Mouse (Mus musculus) stomach, embryonic 14.5 days (tissue): ENCODE data around the gene Ncaph2. TPM values are rescaled to one million over a fixed set of nuclear protein-coding genes. Genes with fewer than 3 reads are reported as not detected.

Source experiments
- microRNA-seq: library from miRNA; unstranded; fragments of <30 nt; microRNA quantifications from one replicate; pipeline ENCODE4, GENCODE M21; 2016
- polyA plus RNA-seq: library from polyadenylated mRNA; unstranded; fragments of >200 nt; fragmentation: Nextera tagmentation; extraction: Ambion mirVana; gene quantifications from 2 replicates; pipeline ENCODE4 v1.2.1, GENCODE M21; 2014

Ncaph2 gene
- polyA plus RNA-seq, 1 experiment from 2014 or later: 159 TPM

Small RNA genes within 50 kb of the gene (microRNA-seq; reads per million reads assigned to microRNA genes)
- gene Mir6959: 0.78 reads per million

Other genes starting within 250 kb of the Ncaph2 start
- gene Tubgcp6, start 232.6 kb upstream of the Ncaph2 start, polyA plus RNA-seq: 17.2 and 20.7 TPM in 2 replicates
- 15.0 and 19.6 TPM in 2 replicates for gene Hdac10, start 227.0 kb upstream of the Ncaph2 start, polyA plus RNA-seq
- 4.4 and 5.2 TPM in 2 replicates for gene Mapk12, start 215.0 kb upstream of the Ncaph2 start, polyA plus RNA-seq
- 6.5 and 7.9 TPM in 2 replicates for gene Mapk11, start 206.1 kb upstream of the Ncaph2 start, polyA plus RNA-seq
- gene Plxnb2, start 174.9 kb upstream of the Ncaph2 start, polyA plus RNA-seq: 146 and 147 TPM in 2 replicates
- 16.4 and 17.6 TPM in 2 replicates for gene Dennd6b, start 159.2 kb upstream of the Ncaph2 start, polyA plus RNA-seq
- 33.5 and 34.6 TPM in 2 replicates for gene Ppp6r2, start 144.2 kb upstream of the Ncaph2 start, polyA plus RNA-seq
- 60.4 and 63.0 TPM in 2 replicates for gene Sbf1, start 40.4 kb upstream of the Ncaph2 start, polyA plus RNA-seq
- not detected in 2 replicates for gene Adm2, start 33.0 kb upstream of the Ncaph2 start, polyA plus RNA-seq
- gene Miox, start 21.3 kb upstream of the Ncaph2 start, polyA plus RNA-seq: not detected in 2 replicates
- 46.5 and 47.0 TPM in 2 replicates for gene Lmf2, start 60 bp upstream of the Ncaph2 start, polyA plus RNA-seq
- 4.6 and 6.8 TPM in 2 replicates for gene Sco2, start 18.1 kb downstream of the Ncaph2 start, polyA plus RNA-seq
- gene Tymp, start 21.3 kb downstream of the Ncaph2 start, polyA plus RNA-seq: 1.1 and 2.5 TPM in 2 replicates
- gene Odf3b, start 23.6 kb downstream of the Ncaph2 start, polyA plus RNA-seq: 0.80 and 1.3 TPM in 2 replicates
- gene Klhdc7b, start 29.2 kb downstream of the Ncaph2 start, polyA plus RNA-seq: 0.06 TPM in 1 of 2 replicates, not detected in the other
- not detected in 2 replicates for gene Syce3, start 54.8 kb downstream of the Ncaph2 start, polyA plus RNA-seq
- gene Cpt1b, start 70.1 kb downstream of the Ncaph2 start, polyA plus RNA-seq: 0.46 and 0.53 TPM in 2 replicates
- 2.4 and 3.5 TPM in 2 replicates for gene C730034F03Rik, start 73.9 kb downstream of the Ncaph2 start, polyA plus RNA-seq
- not detected in 2 replicates for gene Gm44502, start 74.0 kb downstream of the Ncaph2 start, polyA plus RNA-seq
- gene Chkb, start 74.2 kb downstream of the Ncaph2 start, polyA plus RNA-seq: 52.2 and 54.5 TPM in 2 replicates
- 3.1 and 4.0 TPM in 2 replicates for gene Mapk8ip2, start 98.2 kb downstream of the Ncaph2 start, polyA plus RNA-seq
- 14.8 and 16.7 TPM in 2 replicates for gene Arsa, start 121.7 kb downstream of the Ncaph2 start, polyA plus RNA-seq
- 2.4 and 2.8 TPM in 2 replicates for gene Shank3, start 143.9 kb downstream of the Ncaph2 start, polyA plus RNA-seq
- gene Acr, start 212.6 kb downstream of the Ncaph2 start, polyA plus RNA-seq: 0.27 and 0.64 TPM in 2 replicates
- gene Rabl2, start 236.2 kb downstream of the Ncaph2 start, polyA plus RNA-seq: 52.6 and 52.8 TPM in 2 replicates